Mouse (Mus musculus): ENCODE data around the gene Akap8.

- TF ChIP-seq CTCF (IDR thresholded peaks at IDR 0.05 in 2 of 3, conservative IDR thresholded peaks at IDR 0.05 in 1 of 3; ENCODE audit: control insufficient read depth in 1 of 3, insufficient read depth in 1 of 3, low read depth in 2 of 3, low read length in 3 of 3, poor library complexity in 1 of 3, severe bottlenecking in 1 of 3), result no peak
- no peak for TF ChIP-seq EP300 (IDR thresholded peaks at IDR 0.05; ENCODE audit: low read depth in 1 of 2, low read length in 2 of 2)
- no peak for TF ChIP-seq USF1 (IDR thresholded peaks at IDR 0.05; ENCODE audit: low read depth, low read length)
- TF ChIP-seq HCFC1 (IDR thresholded peaks at IDR 0.05; ENCODE audit: low read depth, low read length), result no peak
- TF ChIP-seq TBP (IDR thresholded peaks at IDR 0.05; ENCODE audit: low read depth, low read length), result no peak
- no peak for TF ChIP-seq BHLHE40 (IDR thresholded peaks at IDR 0.05; ENCODE audit: borderline replicate concordance, low read depth, low read length)
- TF ChIP-seq CHD1 (IDR thresholded peaks at IDR 0.05; ENCODE audit: low read depth, low read length), result no peak
- TF ChIP-seq POLR2AphosphoS2 (IDR thresholded peaks at IDR 0.05; ENCODE audit: low read length), result no peak
- TF ChIP-seq USF2 (IDR thresholded peaks at IDR 0.05; ENCODE audit: borderline replicate concordance in 1 of 2, insufficient read depth in 1 of 2, low read depth in 1 of 2, low read length in 2 of 2), result no peak
- no peak for TF ChIP-seq ELF1 (IDR thresholded peaks at IDR 0.05; ENCODE audit: low read depth, low read length)
- no peak for TF ChIP-seq TAL1 (IDR thresholded peaks at IDR 0.05; ENCODE audit: low read length)
- TF ChIP-seq E2F4 (IDR thresholded peaks at IDR 0.05; ENCODE audit: borderline replicate concordance, low read depth, low read length), result no peak
- no peak for TF ChIP-seq GATA1 (IDR thresholded peaks at IDR 0.05; ENCODE audit: low read depth, low read length)
Observed at GRCm38 (mm10) chr17:32358192-32358942, 37.3 kb upstream of the Akap8 start.
